Mouse (Mus musculus): ENCODE measurements around the gene Sh3bp2. TPM values are rescaled to one million over a fixed set of nuclear protein-coding genes. Genes with fewer than 3 reads are reported as not detected.
"Not testable (repeated sequence)": the region's sequence is repeated elsewhere in the genome, so short reads cannot be mapped to it uniquely, and the experiment has no call there.

Gene Sh3bp2
- total and polyA plus RNA-seq, 2 experiments from 2014 or later = 1.5 to 8.2 TPM

DNA sequence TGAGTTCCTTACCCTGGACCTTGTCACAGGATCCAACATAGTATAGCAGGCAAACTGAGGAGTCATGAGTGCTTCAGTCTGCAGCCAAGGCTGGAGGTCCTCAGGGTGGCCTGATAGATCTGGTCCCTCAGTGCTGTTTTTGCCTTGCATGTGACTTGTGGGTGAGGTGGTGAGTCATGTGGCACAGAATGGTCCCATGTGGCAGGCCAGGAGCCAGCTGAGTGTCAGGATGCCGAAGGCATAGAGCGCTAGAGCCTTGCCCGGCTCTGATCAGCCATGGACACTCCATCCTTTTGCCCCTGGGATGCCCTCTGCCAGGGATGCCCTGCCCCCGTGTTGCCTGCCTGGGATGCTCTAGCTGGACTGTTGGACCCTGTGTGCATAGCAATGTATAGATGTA is 26.2 kb downstream of the Sh3bp2 start:
- Histone ChIP-seq H3K4me2 (ENCODE audit: low read depth, low read length) (no peak overlapping the region), H3K4me3 (ENCODE audit: low read depth, low read length) (no peak overlapping the region), H3K9ac (replicated peaks; ENCODE audit: low read depth, low read length) (no peak overlapping the region), H3K9me3 (replicated peaks; ENCODE audit: control insufficient read depth, low read length) (no peaks in the 10 kb centered on the region), H3K36me3 (replicated peaks; ENCODE audit: control insufficient read depth, insufficient read depth, low read length) (peaks cover 17% of the 10 kb centered on the region; the same call in 1 of the 2 replicates), H3K27me3 (ENCODE audit: control insufficient read depth, insufficient read depth, low read length) (no peaks in the 10 kb centered on the region), H3K4me1 (ENCODE audit: control insufficient read depth, insufficient read depth) (peaks cover 11% of the 10 kb centered on the region; the same call in 1 of the 2 replicates), H3K27ac (ENCODE audit: low read depth) (no peak overlapping the region)
- no peak for ATAC-seq (ENCODE audit: insufficient read depth, low read depth)
- WGBS = 74% methylated on average over 4 of the region's 4 CpGs
- TF ChIP-seq EP300 (IDR thresholded peaks at IDR 0.05; ENCODE audit: low read depth) (no peak), CTCF (IDR thresholded peaks at IDR 0.05; ENCODE audit: low read depth) (no peak)
- DNase-seq (ENCODE audit: low spot score) = no peak

GRCm38 (mm10) chr5:34563854-34564253 is 38.2 kb downstream of the Sh3bp2 start:
- H3K36me3 ChIP-seq (replicated peaks; ENCODE audit: control insufficient read depth, insufficient read depth, low read length) = peaks cover 34% of the 10 kb centered on the region
- H3K4me2 ChIP-seq (ENCODE audit: low read depth, low read length) = no peak overlapping the region
- no peaks in the 10 kb centered on the region for H3K27me3 ChIP-seq (ENCODE audit: control insufficient read depth, insufficient read depth, low read length)
- WGBS = 96% methylated on average over 1 of the region's 1 CpGs
- H3K9ac ChIP-seq (replicated peaks; ENCODE audit: low read depth, low read length) = no peak overlapping the region
- H3K9me3 ChIP-seq (replicated peaks; ENCODE audit: control insufficient read depth, low read length) = no peaks in the 10 kb centered on the region
- H3K4me1 ChIP-seq (ENCODE audit: control insufficient read depth, insufficient read depth) = peaks cover 19% of the 10 kb centered on the region; the same call in 1 of the 2 replicates
- H3K27ac ChIP-seq (ENCODE audit: low read depth) = no peak overlapping the region
- no peak overlapping the region for H3K4me3 ChIP-seq (ENCODE audit: low read depth, low read length)
- ATAC-seq (ENCODE audit: insufficient read depth, low read depth) (no peak), DNase-seq (ENCODE audit: low spot score) (no peak)
- TF ChIP-seq CTCF (IDR thresholded peaks at IDR 0.05; ENCODE audit: low read depth) = no peak
- TF ChIP-seq EP300 (IDR thresholded peaks at IDR 0.05; ENCODE audit: low read depth) = no peak

DNA sequence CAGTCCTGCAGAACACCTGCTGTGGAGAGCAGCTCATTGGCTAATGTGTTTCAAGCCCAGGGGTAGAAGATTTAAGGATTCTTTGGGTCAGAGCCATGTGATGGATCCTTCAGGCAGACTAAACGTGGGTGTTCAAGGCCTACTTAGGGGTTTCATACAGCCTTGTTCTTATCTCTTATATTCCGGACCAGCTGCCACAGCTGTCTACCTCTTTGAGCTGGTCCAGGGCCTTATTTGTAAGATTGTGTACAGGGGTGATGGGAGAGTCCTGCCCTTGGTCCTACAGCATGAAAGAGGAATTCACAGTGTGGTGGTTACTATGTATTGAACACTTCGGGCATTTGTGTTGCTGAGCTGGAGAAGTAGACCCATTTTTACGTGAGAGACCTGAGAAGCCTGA is 38.7 kb downstream of the Sh3bp2 start:
- Histone ChIP-seq H3K9me3 (replicated peaks; ENCODE audit: control insufficient read depth, low read length) (no peaks in the 10 kb centered on the region), H3K4me2 (ENCODE audit: low read depth, low read length) (no peak overlapping the region), H3K27ac (ENCODE audit: low read depth) (no peak overlapping the region), H3K4me3 (ENCODE audit: low read depth, low read length) (no peak overlapping the region), H3K9ac (replicated peaks; ENCODE audit: low read depth, low read length) (no peak overlapping the region), H3K27me3 (ENCODE audit: control insufficient read depth, insufficient read depth, low read length) (no peaks in the 10 kb centered on the region), H3K36me3 (replicated peaks; ENCODE audit: control insufficient read depth, insufficient read depth, low read length) (peaks cover 30% of the 10 kb centered on the region), H3K4me1 (ENCODE audit: control insufficient read depth, insufficient read depth) (peaks cover 19% of the 10 kb centered on the region; the same call in 1 of the 2 replicates)
- no peak for DNase-seq (ENCODE audit: low spot score)
- ATAC-seq (ENCODE audit: insufficient read depth, low read depth) = no peak
- WGBS = 75% methylated on average over 4 of the region's 4 CpGs
- TF ChIP-seq CTCF (IDR thresholded peaks at IDR 0.05; ENCODE audit: low read depth) = no peak
- no peak for TF ChIP-seq EP300 (IDR thresholded peaks at IDR 0.05; ENCODE audit: low read depth)

GRCm38 (mm10) chr5:34565545-34566283 is 40.1 kb downstream of the Sh3bp2 start:
- H3K9ac ChIP-seq (replicated peaks; ENCODE audit: low read depth, low read length) = no peak overlapping the region

DNA sequence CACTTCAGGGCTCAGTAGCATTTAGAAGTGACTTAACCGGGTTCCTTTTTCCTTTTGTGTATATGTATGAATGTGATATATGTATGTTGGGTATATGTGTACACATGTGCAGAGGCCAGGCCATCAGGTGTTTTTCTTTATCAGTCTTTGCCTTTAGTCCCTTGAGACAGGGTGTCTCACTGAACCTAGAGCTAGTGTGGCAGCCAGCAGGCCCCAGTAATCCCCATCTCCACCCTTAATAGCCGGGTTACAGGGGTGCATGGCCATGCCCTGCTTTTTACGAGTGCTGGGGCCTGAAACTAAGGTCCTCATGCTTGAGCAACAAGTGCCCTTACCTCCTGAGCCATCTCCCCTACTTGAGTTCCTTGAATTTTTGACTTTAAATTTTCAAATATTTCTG is 45.9 kb downstream of the Sh3bp2 start:
- no peak for ATAC-seq (ENCODE audit: insufficient read depth, low read depth)
- Histone ChIP-seq H3K9me3 (replicated peaks; ENCODE audit: control insufficient read depth, low read length) (no peaks in the 10 kb centered on the region), H3K27ac (ENCODE audit: low read depth) (no peak overlapping the region), H3K36me3 (replicated peaks; ENCODE audit: control insufficient read depth, insufficient read depth, low read length) (no peaks in the 10 kb centered on the region), H3K4me2 (ENCODE audit: low read depth, low read length) (no peak overlapping the region), H3K4me1 (ENCODE audit: control insufficient read depth, insufficient read depth) (peaks cover 13% of the 10 kb centered on the region), H3K4me3 (ENCODE audit: low read depth, low read length) (no peak overlapping the region), H3K9ac (replicated peaks; ENCODE audit: low read depth, low read length) (no peak overlapping the region), H3K27me3 (ENCODE audit: control insufficient read depth, insufficient read depth, low read length) (no peaks in the 10 kb centered on the region)
- 87% methylated on average over 3 of the region's 3 CpGs for WGBS
- TF ChIP-seq EP300 (IDR thresholded peaks at IDR 0.05; ENCODE audit: low read depth) = no peak
- TF ChIP-seq CTCF (IDR thresholded peaks at IDR 0.05; ENCODE audit: low read depth) = no peak
- DNase-seq (ENCODE audit: low spot score) = no peak

More at GRCm38 (mm10) chr5:34565545-34566283, 40.1 kb downstream of the Sh3bp2 start:
- Histone ChIP-seq H3K4me1 (ENCODE audit: control insufficient read depth, insufficient read depth) (peaks cover 19% of the 10 kb centered on the region; the same call in 1 of the 2 replicates), H3K4me3 (ENCODE audit: low read depth, low read length) (no peak overlapping the region), H3K36me3 (replicated peaks; ENCODE audit: control insufficient read depth, insufficient read depth, low read length) (peaks cover 16% of the 10 kb centered on the region), H3K27ac (ENCODE audit: low read depth) (peak overlapping the region; percentile 77), H3K4me2 (ENCODE audit: low read depth, low read length) (peak overlapping the region; percentile 11; the same call in 1 of the 2 replicates), H3K27me3 (ENCODE audit: control insufficient read depth, insufficient read depth, low read length) (no peaks in the 10 kb centered on the region), H3K9me3 (replicated peaks; ENCODE audit: control insufficient read depth, low read length) (no peaks in the 10 kb centered on the region)
- WGBS = 12% methylated on average over 7 of the region's 7 CpGs
- TF ChIP-seq EP300 (IDR thresholded peaks at IDR 0.05; ENCODE audit: low read depth) = no peak
- TF ChIP-seq CTCF (IDR thresholded peaks at IDR 0.05; ENCODE audit: low read depth) = no peak
- DNase-seq (ENCODE audit: low spot score) = peak; percentile 79
- ATAC-seq (ENCODE audit: insufficient read depth, low read depth) = peak; percentile 85

- not testable (repeated sequence) for ATAC-seq (ENCODE audit: insufficient read depth, low read depth); DNase-seq (ENCODE audit: low spot score); H3K27me3 ChIP-seq (ENCODE audit: control insufficient read depth, insufficient read depth, low read length); H3K36me3 ChIP-seq (replicated peaks; ENCODE audit: control insufficient read depth, insufficient read depth, low read length); H3K9me3 ChIP-seq (replicated peaks; ENCODE audit: control insufficient read depth, low read length)
- 35% methylated on average over 4 of the region's 4 CpGs for WGBS
- Histone ChIP-seq H3K4me1 (ENCODE audit: control insufficient read depth, insufficient read depth) (peaks cover 13% of the 10 kb centered on the region), H3K9ac (replicated peaks; ENCODE audit: low read depth, low read length) (peak overlapping the region; percentile 94; the same call in 1 of the 2 replicates), H3K4me3 (ENCODE audit: low read depth, low read length) (peak overlapping the region; percentile 94), H3K27ac (ENCODE audit: low read depth) (peak overlapping the region; percentile 92), H3K4me2 (ENCODE audit: low read depth, low read length) (peak overlapping the region; percentile 61)
These were observed 46.9 kb downstream of the Sh3bp2 start for GRCm38 (mm10) chr5:34572568-34572967.
